Mouse (Mus musculus): ENCODE measurements around the gene Necab3.

The Necab3 gene

DNA sequence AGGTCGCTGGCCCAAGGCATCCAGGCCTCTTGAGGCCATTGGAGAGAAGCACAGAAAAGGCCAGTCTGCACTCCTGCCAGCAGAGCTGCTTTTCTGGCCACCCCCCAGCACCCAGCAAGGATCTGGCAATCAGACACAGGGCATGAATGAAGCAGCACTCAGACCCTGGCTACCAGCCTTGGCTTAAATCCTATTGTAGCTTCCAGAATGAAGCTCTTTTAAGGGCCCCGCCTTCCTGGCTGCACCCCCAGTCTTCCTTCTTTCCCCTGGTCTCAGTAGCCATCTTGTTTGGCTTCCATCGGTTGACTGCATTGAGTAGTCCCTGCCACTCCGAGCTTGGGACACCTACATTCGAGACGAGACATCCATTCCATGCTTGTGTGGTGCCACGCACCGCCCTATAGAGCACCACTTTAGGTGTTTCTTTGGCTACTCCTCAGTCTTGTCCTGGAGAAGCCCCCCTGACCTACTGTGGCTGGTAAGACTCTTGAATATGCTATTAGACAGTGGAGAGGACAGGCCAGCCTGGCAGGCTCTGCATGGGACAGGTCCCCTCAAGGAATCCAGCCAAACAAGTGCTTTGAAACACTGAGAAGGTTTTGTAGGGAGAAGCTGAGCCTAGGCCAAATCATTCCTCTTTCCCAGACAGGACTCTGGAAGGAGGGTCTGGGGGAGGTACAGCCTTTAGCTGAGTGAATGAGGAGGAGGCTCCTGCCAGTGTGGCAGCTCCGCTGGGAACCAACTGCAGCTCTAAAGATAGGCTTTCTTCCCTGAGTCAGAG is 14.9 kb downstream of the Necab3 start:
- peak; percentile 95 for DNase-seq (ENCODE audit: inconsistent ontology term)

DNA sequence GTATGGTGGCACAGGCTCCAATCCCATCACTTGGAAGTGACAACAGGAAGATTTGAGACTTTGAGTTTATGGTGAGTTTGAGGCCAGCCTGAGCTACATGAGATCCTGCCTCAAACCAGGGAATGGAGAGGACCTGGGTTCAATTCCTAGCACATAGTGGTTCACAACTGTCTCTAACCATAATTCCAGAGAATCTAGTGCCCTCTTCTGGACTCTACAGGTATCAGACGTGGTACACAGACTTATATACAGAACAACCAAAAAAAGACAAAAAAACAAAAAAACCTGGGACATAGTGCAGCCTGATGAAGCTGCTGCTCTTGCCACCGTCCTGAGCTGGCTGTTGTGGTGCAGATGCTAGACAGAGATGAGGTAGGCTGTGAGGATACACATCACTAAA is 17.1 kb downstream of the Necab3 start:
- DNase-seq (ENCODE audit: inconsistent ontology term): no peak

DNA sequence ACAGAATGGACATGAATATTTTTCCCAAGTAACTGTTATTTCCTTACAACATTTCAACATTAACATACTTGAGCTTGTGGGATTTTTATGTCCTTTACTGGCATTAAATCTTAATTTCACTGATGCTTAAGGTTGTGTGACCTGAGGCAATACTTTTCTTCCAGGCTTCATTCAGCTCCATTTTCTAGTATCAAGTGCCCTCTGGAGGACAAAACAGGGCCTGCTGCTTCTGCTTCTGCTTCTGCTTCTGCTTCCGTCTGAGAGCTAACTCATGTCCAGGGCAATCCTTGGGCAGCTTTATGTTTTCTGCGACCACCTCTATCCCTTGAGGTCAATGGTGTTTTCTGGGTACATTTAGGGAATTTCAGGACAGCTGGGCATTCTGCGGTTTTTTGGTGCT is 19.0 kb downstream of the Necab3 start:
- DNase-seq (ENCODE audit: inconsistent ontology term): peak; percentile 36

DNA sequence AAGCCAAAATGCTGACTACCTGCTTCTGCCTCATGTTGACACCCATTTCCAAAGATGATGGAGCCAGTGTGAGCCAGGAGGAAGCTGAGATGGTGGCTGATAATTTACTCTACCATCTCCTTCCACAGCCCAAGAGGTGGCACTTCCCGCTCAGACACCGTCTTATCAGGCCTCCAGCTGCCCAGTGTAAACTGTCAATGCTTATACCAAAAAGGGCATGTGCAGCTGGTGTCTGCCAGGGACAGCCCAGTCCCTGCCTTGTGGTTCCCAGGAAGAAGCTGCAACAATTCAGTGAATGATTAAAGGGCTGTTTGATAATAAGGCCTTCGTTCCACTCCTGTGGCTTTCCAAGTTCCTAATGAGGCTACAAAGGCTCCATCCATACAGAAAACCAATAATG is 20.0 kb downstream of the Necab3 start:
- DNase-seq (ENCODE audit: inconsistent ontology term): peak; percentile 66

DNA sequence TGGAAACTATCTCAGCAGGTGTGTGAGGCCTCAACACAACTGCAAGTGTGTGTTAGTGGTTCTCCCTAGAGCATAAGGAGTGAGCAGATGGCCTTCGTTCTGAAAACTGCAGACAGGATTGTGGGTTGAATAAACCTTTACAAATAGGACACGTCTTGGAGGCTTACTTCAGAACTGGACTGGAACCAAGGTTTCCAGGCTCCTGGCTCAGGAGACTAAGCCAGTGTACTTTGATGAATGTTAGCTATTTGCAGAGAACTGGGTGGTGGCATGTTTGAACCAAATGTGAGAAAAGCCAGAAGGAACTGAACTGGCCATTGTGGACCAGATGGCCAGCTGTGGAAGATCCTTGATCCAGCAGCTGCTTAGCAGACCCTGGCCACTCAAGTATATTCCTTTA is 20.4 kb downstream of the Necab3 start:
- DNase-seq (ENCODE audit: inconsistent ontology term): peak; percentile 41

DNA sequence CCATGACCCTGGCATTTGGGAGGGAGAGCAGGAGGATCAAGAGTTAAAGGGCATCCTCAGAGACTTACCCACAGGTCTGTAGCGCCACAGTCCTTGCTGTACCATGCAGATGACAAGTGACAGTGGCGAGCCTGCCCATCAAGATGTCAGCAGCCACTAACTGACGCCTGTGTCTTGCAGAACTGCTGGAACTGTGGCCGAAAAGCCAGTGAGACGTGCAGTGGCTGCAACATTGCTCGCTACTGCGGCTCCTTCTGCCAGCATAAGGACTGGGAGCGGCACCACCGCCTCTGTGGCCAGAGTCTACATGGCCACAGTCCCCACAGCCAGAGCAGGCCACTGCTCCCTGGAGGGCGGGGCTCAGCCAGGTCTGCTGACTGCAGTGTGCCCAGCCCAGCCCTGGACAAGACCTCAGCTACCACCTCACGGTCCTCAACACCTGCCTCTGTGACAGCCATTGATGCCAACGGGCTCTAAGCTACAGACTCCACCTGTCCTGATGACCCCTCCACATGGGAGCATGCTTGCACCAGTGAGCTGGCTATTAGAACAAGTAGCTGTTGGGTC is 23.9 kb downstream of the Necab3 start:
- DNase-seq (ENCODE audit: inconsistent ontology term): no peak

DNA sequence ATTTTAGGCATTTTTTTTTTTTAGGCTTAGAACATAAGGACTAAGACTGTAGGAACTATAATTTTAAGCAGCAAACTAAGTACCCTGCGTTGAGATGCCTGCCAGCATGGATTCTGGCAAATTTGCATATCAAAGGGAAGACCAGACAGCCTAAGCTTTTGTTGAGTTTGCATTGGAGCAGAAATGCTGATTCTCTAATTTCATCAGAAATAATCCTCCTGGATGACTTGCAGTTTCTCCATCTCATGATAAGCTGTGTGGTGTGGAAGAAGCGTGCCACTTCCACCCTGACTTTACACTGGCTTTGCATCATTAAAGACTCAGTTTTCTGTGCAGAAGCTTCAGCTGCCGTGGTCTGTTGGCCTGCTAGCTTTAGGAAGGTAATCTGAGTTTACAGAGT is 25.8 kb downstream of the Necab3 start:
- no peak for DNase-seq (ENCODE audit: inconsistent ontology term)

DNA sequence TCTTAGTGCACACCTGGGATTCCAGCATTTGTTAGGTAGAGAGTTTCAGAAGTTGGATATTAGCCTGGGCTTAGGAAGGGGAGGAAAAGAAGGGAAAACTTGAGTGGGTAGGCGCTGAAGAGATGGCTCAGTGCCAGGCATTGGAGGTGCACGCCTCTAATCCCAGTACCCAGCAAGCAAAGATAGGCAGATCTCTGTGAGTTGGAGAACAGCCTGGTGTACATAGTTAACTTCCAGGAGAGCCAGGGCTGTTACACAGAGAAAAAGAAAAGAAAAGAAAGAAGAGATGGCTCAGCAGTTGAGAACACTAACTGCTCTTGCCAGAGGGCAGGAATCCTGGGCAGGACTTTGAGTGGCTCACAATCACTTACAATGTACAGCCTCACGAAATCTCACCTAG is 32.2 kb downstream of the Necab3 start:
- no peak for DNase-seq (ENCODE audit: inconsistent ontology term)

DNA sequence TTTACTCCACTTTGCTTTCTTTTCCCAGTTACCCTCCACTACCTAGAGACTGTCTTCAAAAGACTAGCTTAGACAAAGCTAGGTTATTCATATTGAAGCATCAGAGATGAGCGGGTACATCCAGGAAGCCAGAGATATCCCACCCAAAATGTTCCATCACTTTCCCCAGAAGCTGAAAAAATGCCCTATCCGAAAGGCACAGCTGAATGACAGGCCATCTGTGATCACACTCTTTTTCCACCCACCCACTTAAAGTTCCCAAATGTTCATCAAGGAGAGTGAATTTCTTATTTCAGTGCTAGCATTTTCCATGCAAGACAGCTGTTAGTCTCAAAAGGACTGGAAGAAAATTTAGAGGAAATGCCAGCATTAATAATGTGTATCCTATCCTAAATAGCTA is 33.4 kb downstream of the Necab3 start:
- DNase-seq (ENCODE audit: inconsistent ontology term): no peak

DNA sequence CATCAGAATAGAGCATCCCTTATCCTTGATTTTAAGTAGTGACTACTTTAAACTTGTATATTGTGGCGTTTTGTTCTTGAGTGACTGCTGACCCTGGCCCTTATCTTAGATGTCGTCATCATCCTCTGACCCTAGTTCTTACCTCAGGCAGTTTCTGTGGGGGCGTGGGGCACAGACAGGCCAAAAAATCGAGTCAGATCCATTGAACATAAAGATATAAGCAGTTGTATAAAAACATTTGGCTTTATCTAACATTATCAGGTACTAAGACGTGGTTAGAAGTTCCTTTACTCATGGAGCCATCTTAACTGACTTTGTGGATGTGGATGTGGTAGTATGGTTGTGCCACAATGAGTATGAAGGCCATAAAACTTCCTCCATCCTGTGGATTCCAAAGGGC is 36.4 kb downstream of the Necab3 start:
- no peak for DNase-seq (ENCODE audit: inconsistent ontology term)

DNA sequence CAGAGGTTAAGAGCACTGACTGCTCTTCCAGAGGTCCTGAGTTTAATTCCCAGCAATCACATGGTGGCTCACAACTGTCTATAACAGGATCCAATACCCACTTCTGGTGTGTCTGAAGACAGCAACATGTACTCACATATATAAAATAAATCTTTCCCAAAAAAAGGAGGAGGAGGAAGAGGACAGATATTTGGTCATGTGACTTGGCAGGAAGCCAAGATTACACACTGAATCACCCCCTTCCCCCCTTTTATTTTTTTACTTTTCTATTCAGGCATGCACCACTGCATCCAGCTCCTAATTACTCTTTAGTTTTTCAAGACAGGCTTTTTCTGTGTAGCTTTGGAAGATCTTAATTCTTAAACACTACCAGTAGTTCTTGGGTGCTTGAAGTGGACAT is 37.2 kb downstream of the Necab3 start:
- no peak for DNase-seq (ENCODE audit: inconsistent ontology term)

DNA sequence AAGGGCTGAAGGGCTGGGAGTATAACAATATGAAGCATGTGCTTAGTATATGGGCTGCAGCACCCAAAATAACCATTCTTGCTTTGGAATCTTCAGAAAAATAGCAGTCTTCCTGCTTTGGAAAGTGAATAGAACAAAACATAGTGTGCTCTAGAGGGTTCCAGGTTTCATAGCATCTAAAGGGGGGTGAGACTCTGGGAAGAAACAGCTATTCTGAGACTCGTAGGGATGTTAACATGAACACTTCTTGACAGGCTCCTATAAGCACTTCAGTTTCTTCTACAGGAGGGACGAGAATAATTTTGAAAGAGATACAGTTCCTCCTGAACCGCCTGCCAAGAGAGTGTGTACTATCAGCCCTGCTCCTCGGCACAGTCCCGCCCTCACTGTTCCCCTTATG is 41.3 kb downstream of the Necab3 start:
- DNase-seq (ENCODE audit: inconsistent ontology term): no peak

DNA sequence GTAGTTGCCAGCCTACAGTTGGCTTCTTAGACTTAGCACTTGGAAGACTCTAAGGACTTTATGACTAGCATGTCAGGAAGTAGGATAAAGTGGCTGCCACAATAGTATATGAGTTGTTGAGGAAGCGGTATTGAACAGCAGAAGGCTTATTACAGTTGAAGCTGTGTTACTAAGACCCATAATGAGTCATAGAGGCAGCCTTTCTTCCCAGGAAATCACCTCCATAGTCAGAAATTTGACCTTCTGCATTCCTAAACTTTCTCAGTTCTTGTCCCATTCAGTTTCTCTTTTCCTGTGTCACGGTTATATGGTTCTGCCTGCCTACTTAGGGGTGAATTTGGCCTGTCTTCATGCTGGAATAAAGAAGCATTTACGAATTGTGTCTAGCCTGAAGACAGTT is 41.7 kb downstream of the Necab3 start:
- peak; percentile 84 for DNase-seq (ENCODE audit: inconsistent ontology term)

DNA sequence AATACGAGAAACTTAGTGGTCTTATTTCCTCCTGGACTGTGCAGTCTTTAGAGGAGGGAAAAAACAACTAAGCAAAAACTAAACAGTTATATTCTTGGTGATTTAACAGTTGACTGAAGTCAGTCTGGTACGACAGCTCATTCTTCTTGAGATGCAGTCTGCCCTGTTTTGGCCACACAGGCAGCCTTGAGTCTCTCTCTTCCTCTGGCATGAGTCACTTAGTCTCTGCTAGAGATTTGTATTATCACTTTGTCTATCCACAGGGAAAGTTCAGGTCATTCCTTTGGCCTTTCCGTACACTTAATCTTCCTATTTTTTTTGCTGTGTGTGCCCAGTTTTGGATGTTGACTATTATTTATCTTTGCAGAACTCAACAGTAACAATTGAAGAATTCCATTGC is 48.5 kb downstream of the Necab3 start:
- DNase-seq (ENCODE audit: inconsistent ontology term): no peak

DNA sequence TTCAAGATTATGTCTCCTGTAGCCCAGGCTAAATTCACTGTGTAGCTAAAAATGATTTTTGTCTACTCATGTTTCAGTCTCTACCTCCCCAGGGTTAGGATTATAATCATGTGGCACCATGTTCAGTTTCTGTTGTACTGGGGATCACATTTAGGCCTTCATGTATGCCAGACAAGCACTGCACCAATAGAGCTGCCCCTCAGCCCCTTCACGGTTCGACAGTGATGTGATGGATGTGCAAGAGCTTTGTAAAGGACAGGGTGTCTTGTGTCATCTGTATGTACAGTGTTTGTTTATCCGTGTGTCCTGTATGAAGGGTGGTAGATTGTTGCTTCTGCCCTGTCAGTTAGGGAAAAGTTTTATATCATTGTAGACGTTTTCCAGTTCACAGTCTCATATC is 50.2 kb downstream of the Necab3 start:
- DNase-seq (ENCODE audit: inconsistent ontology term): no peak

DNA sequence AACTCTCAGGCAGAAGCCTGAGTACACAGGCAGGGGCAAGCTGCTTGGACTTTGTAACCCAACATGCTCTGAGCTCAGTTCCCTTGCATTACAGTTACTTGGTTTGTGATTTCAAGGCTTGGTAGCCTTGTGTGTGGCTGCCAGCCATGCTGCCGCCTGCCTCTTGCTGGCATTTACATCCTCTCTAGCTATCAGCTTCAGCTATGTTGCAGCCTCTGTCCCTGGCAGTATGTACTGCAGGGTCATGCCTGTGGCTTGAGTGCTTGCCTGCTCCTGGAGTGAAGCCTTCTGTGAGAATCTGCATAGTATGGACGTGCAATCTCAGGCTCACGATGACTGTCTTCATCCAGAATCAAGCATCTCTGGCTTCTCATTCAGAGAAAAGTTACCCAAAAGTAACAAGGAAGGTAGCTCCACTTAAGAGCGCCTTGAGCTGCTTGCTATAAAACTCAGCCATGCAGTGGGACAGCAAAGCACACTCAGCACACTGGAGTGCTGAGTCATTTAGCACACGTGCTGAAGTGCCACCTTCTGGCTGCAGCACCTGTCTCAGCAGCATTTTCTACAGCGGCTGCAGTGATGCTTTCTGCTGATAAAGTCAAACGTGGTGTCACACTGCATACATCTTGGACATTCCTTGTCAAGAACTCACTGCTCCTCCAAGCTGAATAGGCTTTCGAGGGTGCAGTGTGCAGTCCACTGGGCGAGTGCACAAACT is 51.0 kb downstream of the Necab3 start:
- DNase-seq (ENCODE audit: inconsistent ontology term): peak; percentile 35

DNA sequence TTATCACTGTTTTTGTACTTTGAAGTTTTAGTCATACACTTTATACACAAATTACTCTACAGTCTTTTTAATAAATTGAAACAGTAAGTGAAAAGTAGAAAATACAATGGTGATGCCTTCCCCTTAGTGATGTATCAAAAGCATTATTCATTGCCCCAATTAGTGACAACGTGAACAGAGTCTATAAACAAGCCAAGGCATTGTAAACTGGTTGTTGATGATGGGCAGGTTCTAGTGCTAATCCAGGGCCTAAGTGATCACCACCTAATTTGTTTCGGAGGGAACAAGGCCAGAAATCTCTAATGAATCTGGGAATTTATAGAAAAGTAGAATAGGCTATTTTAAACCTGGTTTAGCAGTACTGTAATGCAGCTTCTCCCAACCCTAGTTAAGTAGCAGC is 51.6 kb downstream of the Necab3 start:
- DNase-seq (ENCODE audit: inconsistent ontology term): peak; percentile 35

DNA sequence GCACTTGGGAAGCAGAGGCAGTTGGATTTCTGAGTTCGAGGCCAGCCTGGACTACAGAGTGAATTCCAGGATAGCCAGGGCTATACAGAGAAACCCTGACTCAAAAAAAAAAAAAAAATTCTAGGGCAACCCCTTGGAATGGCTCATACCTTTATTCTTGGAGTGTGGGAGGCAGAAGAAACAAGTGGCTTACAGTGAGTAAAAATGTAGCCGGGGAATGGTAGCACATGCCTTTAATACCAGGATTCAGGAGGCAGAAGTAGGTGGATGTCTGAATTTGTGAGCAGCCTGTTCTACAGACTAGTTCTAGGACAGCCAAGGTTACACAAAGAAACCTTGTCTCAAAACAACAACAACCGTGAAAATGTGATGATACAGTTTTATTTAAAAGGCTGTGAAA is 57.9 kb downstream of the Necab3 start:
- no peak for DNase-seq (ENCODE audit: inconsistent ontology term)

DNA sequence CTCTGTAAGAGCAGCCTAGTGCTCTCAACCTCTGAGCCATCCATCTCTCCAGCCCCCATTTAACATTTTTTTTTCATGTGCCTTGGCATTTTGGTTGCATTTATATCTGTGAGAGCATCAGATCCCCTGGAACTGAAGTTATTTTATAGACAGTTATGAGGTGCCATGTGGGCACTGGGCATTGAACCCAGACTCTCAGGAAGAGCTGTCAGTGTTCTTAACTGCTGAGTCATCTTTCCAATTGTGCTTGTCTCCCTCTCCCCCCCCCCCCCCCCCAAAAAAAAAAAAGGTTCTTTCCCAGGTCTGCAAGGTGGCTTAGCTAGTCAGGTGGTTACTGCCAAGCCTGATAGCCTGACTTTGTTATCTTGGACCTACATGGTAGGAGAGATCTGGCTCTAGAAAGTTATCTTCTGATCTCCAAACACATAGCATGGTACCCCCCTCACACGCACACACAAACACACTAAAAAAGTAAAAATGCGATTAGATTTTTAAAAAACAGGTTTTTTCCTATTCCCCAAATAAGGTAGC is 58.9 kb downstream of the Necab3 start:
- no peak for DNase-seq (ENCODE audit: inconsistent ontology term)

DNA sequence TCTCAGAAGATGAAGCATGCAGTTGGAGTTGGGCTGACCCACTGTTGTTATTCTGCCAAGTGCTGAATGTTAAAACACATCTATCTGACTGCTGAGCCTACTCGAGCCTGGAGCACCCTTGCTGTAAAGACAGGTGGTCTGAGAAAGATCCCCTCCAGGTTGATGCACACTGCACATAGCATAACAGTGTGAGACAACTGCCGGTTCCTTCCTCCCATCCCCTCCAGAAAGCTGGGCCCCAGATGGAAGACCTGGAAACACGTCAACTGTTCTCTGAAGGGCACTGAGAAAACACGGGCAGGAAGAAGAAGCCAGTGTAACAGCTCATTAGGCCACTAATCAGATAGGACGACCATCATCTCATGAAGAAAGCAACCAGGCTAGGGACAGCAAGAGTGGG is 60.1 kb downstream of the Necab3 start:
- DNase-seq (ENCODE audit: inconsistent ontology term): peak; percentile 18

DNA sequence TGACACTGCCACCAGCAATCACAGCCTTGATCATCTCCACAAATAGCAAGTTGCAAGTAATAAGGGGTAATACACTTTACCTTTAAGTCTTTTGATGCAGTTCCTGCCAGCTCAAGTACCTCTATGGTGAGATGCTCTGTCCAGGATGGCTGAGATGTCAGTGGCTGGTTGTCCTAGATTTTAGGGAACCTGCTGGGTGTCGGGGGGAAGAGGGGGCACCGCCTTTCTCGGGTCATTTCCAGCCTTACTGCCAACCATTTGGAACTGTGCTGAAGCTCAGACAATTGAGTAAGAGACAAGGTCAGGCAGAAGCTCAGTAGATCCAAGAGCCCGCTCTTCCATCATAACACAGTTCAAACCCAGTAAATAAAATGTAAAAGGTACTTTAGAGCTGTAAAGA is 63.7 kb downstream of the Necab3 start:
- DNase-seq (ENCODE audit: inconsistent ontology term): no peak
